Mouse (Mus musculus): ENCODE data around the gene Hrct1. TPM values are rescaled to one million over a fixed set of nuclear protein-coding genes. Genes with fewer than 3 reads are reported as not detected.

Gene Hrct1
- polyA plus RNA-seq, 1 experiment from 2014 or later = 0.25 TPM

Other genes with a start within 250 kb of the Hrct1 start
- gene Sit1, start 243.5 kb upstream of the Hrct1 start, polyA plus RNA-seq (2014; fragmentation: Nextera tagmentation; extraction: Ambion mirVana) = not detected in 2 replicates
- gene Ccdc107, start 234.3 kb upstream of the Hrct1 start, polyA plus RNA-seq (2014; fragmentation: Nextera tagmentation; extraction: Ambion mirVana) = 45.8 and 48.8 TPM in 2 replicates
- gene Arhgef39, start 227.5 kb upstream of the Hrct1 start, polyA plus RNA-seq (2014; fragmentation: Nextera tagmentation; extraction: Ambion mirVana) = 32.4 and 40.2 TPM in 2 replicates
- gene Car9, start 220.2 kb upstream of the Hrct1 start, polyA plus RNA-seq (2014; fragmentation: Nextera tagmentation; extraction: Ambion mirVana) = 0.07 TPM in 1 of 2 replicates, not detected in the other
- 44.0 and 51.8 TPM in 2 replicates for gene Tpm2, start 203.4 kb upstream of the Hrct1 start, polyA plus RNA-seq (2014; fragmentation: Nextera tagmentation; extraction: Ambion mirVana)
- 46.4 and 54.5 TPM in 2 replicates for gene Creb3, start 164.9 kb upstream of the Hrct1 start, polyA plus RNA-seq (2014; fragmentation: Nextera tagmentation; extraction: Ambion mirVana)
- gene Tln1, start 164.5 kb upstream of the Hrct1 start, polyA plus RNA-seq (2014; fragmentation: Nextera tagmentation; extraction: Ambion mirVana) = 38.4 and 40.4 TPM in 2 replicates
- 22.0 and 25.2 TPM in 2 replicates for gene Rgp1, start 148.5 kb upstream of the Hrct1 start, polyA plus RNA-seq (2014; fragmentation: Nextera tagmentation; extraction: Ambion mirVana)
- 24.5 and 26.1 TPM in 2 replicates for gene Gba2, start 148.3 kb upstream of the Hrct1 start, polyA plus RNA-seq (2014; fragmentation: Nextera tagmentation; extraction: Ambion mirVana)
- gene Msmp, start 142.7 kb upstream of the Hrct1 start, polyA plus RNA-seq (2014; fragmentation: Nextera tagmentation; extraction: Ambion mirVana) = 0.63 TPM in 1 of 2 replicates, not detected in the other
- 14.0 and 15.5 TPM in 2 replicates for gene Npr2, start 95.3 kb upstream of the Hrct1 start, polyA plus RNA-seq (2014; fragmentation: Nextera tagmentation; extraction: Ambion mirVana)
- 2.9 and 3.4 TPM in 2 replicates for gene Spag8, start 73.6 kb upstream of the Hrct1 start, polyA plus RNA-seq (2014; fragmentation: Nextera tagmentation; extraction: Ambion mirVana)
- gene Hint2, start 70.7 kb upstream of the Hrct1 start, polyA plus RNA-seq (2014; fragmentation: Nextera tagmentation; extraction: Ambion mirVana) = 70.0 and 72.9 TPM in 2 replicates
- 4.4 and 4.5 TPM in 2 replicates for gene Tmem8b, start 58.2 kb upstream of the Hrct1 start, polyA plus RNA-seq (2014; fragmentation: Nextera tagmentation; extraction: Ambion mirVana)
- 2.4 and 2.5 TPM in 2 replicates for gene Fam221b, start 58.0 kb upstream of the Hrct1 start, polyA plus RNA-seq (2014; fragmentation: Nextera tagmentation; extraction: Ambion mirVana)
- not detected in 2 replicates for gene Olfr70, start 26.4 kb upstream of the Hrct1 start, polyA plus RNA-seq (2014; fragmentation: Nextera tagmentation; extraction: Ambion mirVana)
- not detected in 2 replicates for gene Olfr71, start 16.9 kb upstream of the Hrct1 start, polyA plus RNA-seq (2014; fragmentation: Nextera tagmentation; extraction: Ambion mirVana)
- 0.04 TPM in 1 of 2 replicates, not detected in the other for gene Spaar, start 2.8 kb downstream of the Hrct1 start, polyA plus RNA-seq (2014; fragmentation: Nextera tagmentation; extraction: Ambion mirVana)
- not detected in 2 replicates for gene Olfr159, start 43.8 kb downstream of the Hrct1 start, polyA plus RNA-seq (2014; fragmentation: Nextera tagmentation; extraction: Ambion mirVana)
- not detected in 2 replicates for gene Olfr156, start 96.7 kb downstream of the Hrct1 start, polyA plus RNA-seq (2014; fragmentation: Nextera tagmentation; extraction: Ambion mirVana)
- not detected in 2 replicates for gene Olfr157, start 113.0 kb downstream of the Hrct1 start, polyA plus RNA-seq (2014; fragmentation: Nextera tagmentation; extraction: Ambion mirVana)
- gene Olfr155, start 124.4 kb downstream of the Hrct1 start, polyA plus RNA-seq (2014; fragmentation: Nextera tagmentation; extraction: Ambion mirVana) = not detected in 2 replicates
- gene Reck, start 148.3 kb downstream of the Hrct1 start, polyA plus RNA-seq (2014; fragmentation: Nextera tagmentation; extraction: Ambion mirVana) = 11.9 and 13.6 TPM in 2 replicates
- gene Glipr2, start 230.2 kb downstream of the Hrct1 start, polyA plus RNA-seq (2014; fragmentation: Nextera tagmentation; extraction: Ambion mirVana) = 82.7 and 89.5 TPM in 2 replicates

All from midbrain, embryonic 11.5 days (tissue).